Mouse (Mus musculus) CH12.LX (cell line): ENCODE data around the gene Gm10778. TPM values are rescaled to one million over a fixed set of nuclear protein-coding genes. Genes with fewer than 3 reads are reported as not detected.

ENCODE experiments used
- DNase-seq: peaks from one replicate; pipeline ENCODE4 v3.0.0-alpha.2; 2013; ENCODE audit errors: extremely low read depth
- H3K27ac ChIP-seq: 2 replicates; pipeline ENCODE4 v1.5.1; 2012; ENCODE audit warnings: low read depth, mild to moderate bottlenecking, control low read depth, moderate library complexity; ENCODE audit not compliant: insufficient read depth
- H3K27me3 ChIP-seq: replicated peaks from 2 replicates; pipeline ENCODE3; 2012; ENCODE audit warnings: inconsistent platforms
- H3K36me3 ChIP-seq, 2 experiments: replicated peaks in 1 of 2; 2 replicates each; pipeline versions ENCODE3 to v1.6.1; 2012; ENCODE audit warnings: inconsistent platforms in 1 of 2, low read length in 1 of 2, mild to moderate bottlenecking in 1 of 2, mixed read lengths in 1 of 2, moderate library complexity in 1 of 2; ENCODE audit not compliant: control insufficient read depth in 1 of 2, insufficient read depth in 1 of 2
- H3K4me1 ChIP-seq, 2 experiments: 2 replicates each; pipeline ENCODE4 v1.6.1; 2012; ENCODE audit warnings: inconsistent platforms in 1 of 2, moderate library complexity in 1 of 2; ENCODE audit not compliant: insufficient read depth in 2 of 2, control insufficient read depth in 1 of 2
- H3K4me2 ChIP-seq: 2 replicates; pipeline ENCODE4 v1.6.1; 2012; ENCODE audit warnings: low read depth, mild to moderate bottlenecking, control low read depth; ENCODE audit not compliant: poor library complexity, insufficient read depth, severe bottlenecking
- H3K4me3 ChIP-seq, 3 experiments: fragments of 150-350 bp in 1 of 3; sonication (generic) in 1 of 3; replicated peaks in 1 of 3; 2 replicates each; pipeline versions ENCODE3 to v1.5.1; 2011 to 2012; ENCODE audit warnings: low read depth in 2 of 3, low read length in 2 of 3, mild to moderate bottlenecking in 2 of 3, moderate library complexity in 2 of 3, control low read depth in 1 of 3, improper control_type of control experiment in 1 of 3, inconsistent platforms in 1 of 3, mixed read lengths in 1 of 3; ENCODE audit not compliant: poor library complexity in 1 of 3
- H3K79me2 ChIP-seq: replicated peaks from 2 replicates; pipeline ENCODE4 v1.6.1; 2012; ENCODE audit warnings: mild to moderate bottlenecking, moderate library complexity; ENCODE audit not compliant: control insufficient read depth, poor library complexity, insufficient read depth, severe bottlenecking; ENCODE audit errors: extremely low read depth
- H3K9ac ChIP-seq: 2 replicates; pipeline ENCODE4 v1.6.1; 2012; ENCODE audit warnings: low read depth, mild to moderate bottlenecking, control low read depth, moderate library complexity; ENCODE audit not compliant: insufficient read depth
- H3K9me3 ChIP-seq: replicated peaks from 2 replicates; pipeline ENCODE3; 2012; ENCODE audit warnings: low read length, inconsistent platforms, mixed read lengths
- BHLHE40 ChIP-seq: IDR thresholded peaks from 2 replicates; pipeline ENCODE4 v1.6.1; 2011; ENCODE audit warnings: mild to moderate bottlenecking, low read depth, low read length, improper control_type of control experiment
- CHD1 ChIP-seq: IDR thresholded peaks from 2 replicates; pipeline ENCODE4 v1.6.1; 2012; ENCODE audit warnings: low read depth, low read length, improper control_type of control experiment, inconsistent platforms
- E2F4 ChIP-seq: IDR thresholded peaks from 2 replicates; pipeline ENCODE4 v1.6.1; 2011; ENCODE audit warnings: low read depth, low read length, improper control_type of control experiment; ENCODE audit not compliant: insufficient replicate concordance
- EP300 ChIP-seq: IDR thresholded peaks from 2 replicates; pipeline ENCODE4 v1.6.1; 2011; ENCODE audit warnings: low read length, improper control_type of control experiment
- ETS1 ChIP-seq: conservative IDR thresholded peaks from 2 replicates; pipeline ENCODE4 v1.6.1; 2012; ENCODE audit warnings: low read depth, mild to moderate bottlenecking, inconsistent platforms, low read length, improper control_type of control experiment, moderate library complexity
- GABPA ChIP-seq: IDR thresholded peaks from 2 replicates; pipeline ENCODE4 v1.6.1; 2012; ENCODE audit warnings: low read depth, low read length, improper control_type of control experiment, inconsistent platforms; ENCODE audit not compliant: insufficient replicate concordance
- HCFC1 ChIP-seq: IDR thresholded peaks from 2 replicates; pipeline ENCODE4 v1.6.1; 2012; ENCODE audit warnings: low read depth, mild to moderate bottlenecking, inconsistent platforms, low read length, improper control_type of control experiment
- JUN ChIP-seq: IDR thresholded peaks from 2 replicates; pipeline ENCODE4 v1.6.1; 2011; ENCODE audit warnings: low read depth, mild to moderate bottlenecking, low read length, improper control_type of control experiment, moderate library complexity; ENCODE audit not compliant: insufficient read depth
- JUND ChIP-seq: conservative IDR thresholded peaks from 2 replicates; pipeline ENCODE4 v1.6.1; 2011; ENCODE audit warnings: low read depth, low read length, improper control_type of control experiment
- KAT2A ChIP-seq: IDR thresholded peaks from 2 replicates; pipeline ENCODE4 v1.6.1; 2012; ENCODE audit warnings: low read length, improper control_type of control experiment, inconsistent platforms; ENCODE audit not compliant: insufficient replicate concordance
- MAX ChIP-seq: IDR thresholded peaks from 2 replicates; pipeline ENCODE4 v1.6.1; 2011; ENCODE audit warnings: low read length, improper control_type of control experiment
- MAZ ChIP-seq: IDR thresholded peaks from 2 replicates; pipeline ENCODE4 v1.6.1; 2012; ENCODE audit warnings: low read depth, mild to moderate bottlenecking, inconsistent platforms, low read length, improper control_type of control experiment, moderate library complexity
- MEF2A ChIP-seq: IDR thresholded peaks from 2 replicates; pipeline ENCODE4 v1.6.1; 2014; ENCODE audit warnings: low read depth, mild to moderate bottlenecking, inconsistent platforms, low read length, improper control_type of control experiment, borderline replicate concordance
- MXI1 ChIP-seq: IDR thresholded peaks from 2 replicates; pipeline ENCODE4 v1.6.1; 2011; ENCODE audit warnings: mild to moderate bottlenecking, low read depth, low read length, improper control_type of control experiment
- MYC ChIP-seq: IDR thresholded peaks from 2 replicates; pipeline ENCODE4 v1.6.1; 2011; ENCODE audit warnings: low read depth, mild to moderate bottlenecking, improper control_type of control experiment, low read length
- NELFE ChIP-seq: IDR thresholded peaks from 2 replicates; pipeline ENCODE4 v1.6.1; 2011; ENCODE audit warnings: low read depth, low read length, improper control_type of control experiment
- NRF1 ChIP-seq: IDR thresholded peaks from 2 replicates; pipeline ENCODE4 v1.6.1; 2014; ENCODE audit warnings: low read depth, mild to moderate bottlenecking, inconsistent platforms, low read length, improper control_type of control experiment, moderate library complexity
- PAX5 ChIP-seq: IDR thresholded peaks from 2 replicates; pipeline ENCODE4 v1.6.1; 2012; ENCODE audit warnings: low read length, inconsistent platforms, mixed read lengths
- POLR2A ChIP-seq: IDR thresholded peaks from 2 replicates; pipeline ENCODE4 v1.6.1; 2011; ENCODE audit warnings: low read depth, mild to moderate bottlenecking, improper control_type of control experiment, low read length
- RAD21 ChIP-seq: IDR thresholded peaks from 2 replicates; pipeline ENCODE4 v1.6.1; 2011; ENCODE audit warnings: low read depth, mild to moderate bottlenecking, low read length, improper control_type of control experiment, moderate library complexity
- SMC3 ChIP-seq: IDR thresholded peaks from 2 replicates; pipeline ENCODE4 v1.6.1; 2011; ENCODE audit warnings: low read depth, low read length, improper control_type of control experiment
- TBP ChIP-seq: conservative IDR thresholded peaks from 2 replicates; pipeline ENCODE4 v1.6.1; 2011; ENCODE audit warnings: low read depth, low read length, improper control_type of control experiment
- UBTF ChIP-seq: IDR thresholded peaks from 2 replicates; pipeline ENCODE4 v1.6.1; 2012; ENCODE audit warnings: low read depth, mild to moderate bottlenecking, inconsistent platforms, low read length, improper control_type of control experiment, moderate library complexity
- USF1 ChIP-seq: IDR thresholded peaks from 2 replicates; pipeline ENCODE4 v1.6.1; 2014; ENCODE audit warnings: low read depth, mild to moderate bottlenecking, inconsistent platforms, low read length, improper control_type of control experiment
- USF2 ChIP-seq: conservative IDR thresholded peaks from 2 replicates; pipeline ENCODE4 v1.6.1; 2011; ENCODE audit warnings: low read depth, low read length, improper control_type of control experiment
- ZKSCAN1 ChIP-seq: IDR thresholded peaks from 2 replicates; pipeline ENCODE4 v1.6.1; 2012; ENCODE audit warnings: low read depth, inconsistent platforms, low read length, improper control_type of control experiment, borderline replicate concordance
- ZMIZ1 ChIP-seq: IDR thresholded peaks from 2 replicates; pipeline ENCODE4 v1.6.1; 2012; ENCODE audit warnings: low read depth, mild to moderate bottlenecking, inconsistent platforms, low read length, improper control_type of control experiment
- dilution Hi-C: fragments of 300-500 bp; cut with MboI; formaldehyde crosslinking; loops from 2 replicates; pipeline ENCODE4 v1.14.3; 2020; ENCODE audit warnings: low sequenced_read_pairs; ENCODE audit not compliant: extremely low pct_unique_long_range_greater_than_20kb, extremely low pct_ligation_motif_present
- in situ Hi-C: fragments of 300-500 bp; cut with MboI; formaldehyde crosslinking; loops from 3 replicates; pipeline ENCODE4 v1.14.3; 2019; ENCODE audit warnings: low sequenced_read_pairs, low pct_ligation_motif_present, low pct_unique_long_range_greater_than_20kb, mixed read lengths
- polyA plus RNA-seq: library from polyadenylated mRNA; unstranded; fragments of >175 nt; gene quantifications from 2 replicates; pipeline ENCODE4 v1.2.1, GENCODE M21; 2012; ENCODE audit warnings: low read depth; ENCODE audit not compliant: insufficient read length
- total RNA-seq, 2 experiments: library from RNA; depleted of rRNA; stranded (reverse); fragments of 300-350 nt in 1 of 2; fragments of >200 nt in 1 of 2; gene quantifications; 2 replicates each; pipeline ENCODE4 v1.2.3; 2012 to 2014

Gm10778 gene
- total and polyA plus RNA-seq, 3 experiments: 2.8 to 7.1 (median 3.2) TPM

DNA sequence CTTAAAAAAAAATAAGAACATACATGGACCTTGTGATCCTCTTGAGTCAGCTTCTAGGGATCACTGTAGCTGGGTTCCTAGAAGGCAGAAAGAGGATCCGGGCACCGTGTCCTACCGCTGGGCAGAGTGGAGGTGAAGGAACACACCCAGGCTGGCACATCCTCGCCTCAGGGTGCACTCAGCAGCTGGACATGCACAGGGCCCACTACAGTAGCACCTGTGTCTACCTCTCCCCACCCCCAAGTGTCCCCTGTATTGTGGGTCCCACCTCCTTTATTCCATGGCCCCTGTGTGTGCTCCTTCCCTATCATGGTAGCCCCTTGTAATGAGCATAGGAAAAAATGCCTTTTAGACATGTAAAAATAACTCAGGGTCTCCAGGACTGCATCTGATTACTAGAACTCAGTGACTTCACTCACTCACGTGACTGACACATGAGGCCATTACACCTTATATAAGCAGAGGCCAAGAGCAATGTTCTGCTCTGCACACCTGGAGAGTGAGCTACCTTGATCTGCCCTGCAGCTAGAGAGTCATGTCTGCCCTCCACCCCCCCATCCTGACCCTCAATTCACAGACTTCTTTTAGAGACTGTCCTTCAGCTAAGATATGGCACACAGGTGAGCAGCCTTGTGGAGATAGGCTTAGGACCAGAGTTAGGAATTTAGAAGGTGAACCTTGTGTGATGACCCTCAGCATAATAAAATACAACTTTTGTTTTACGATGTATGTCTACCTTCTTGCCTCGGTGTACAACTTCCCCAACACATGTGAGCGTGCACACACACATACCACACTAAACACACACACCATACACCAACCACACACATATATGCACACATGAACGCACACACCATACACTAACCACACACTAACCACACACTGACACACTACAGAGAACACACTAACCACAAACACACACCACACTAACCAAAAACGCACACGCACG lies 44.6 kb upstream of the Gm10778 start:
- H3K36me3 ChIP-seq: peaks cover 6 to 19% of the 10 kb centered on the region in 2 experiments
- no peaks in the 10 kb centered on the region for H3K9me3 ChIP-seq
- H3K27me3 ChIP-seq: peaks cover 30% of the 10 kb centered on the region
- H3K27ac ChIP-seq: peak overlapping the region; percentile 17; the same call in 1 of the 2 replicates
- peaks cover 16 to 35% of the 10 kb centered on the region in 2 experiments for H3K4me1 ChIP-seq
- H3K79me2 ChIP-seq: no peaks in the 10 kb centered on the region
- DNase-seq: no peak
- in situ Hi-C loops: loop anchor here (5.0 to 10.0 kb wide), 2 partner anchors 42 to 109 kb away; partner anchors contain the start of gene Ncln
- peak overlapping the region; percentile 47 to 68 (median 52) for H3K4me3 ChIP-seq
- H3K9ac ChIP-seq: no peak overlapping the region; the same call in 1 of the 2 replicates
- peak overlapping the region; percentile 91 for H3K4me2 ChIP-seq
- dilution Hi-C loops: no loop called here
- TF ChIP-seq BHLHE40 (peak; percentile 44; the same call in 1 of the 2 replicates), MXI1 (no peak)

DNA sequence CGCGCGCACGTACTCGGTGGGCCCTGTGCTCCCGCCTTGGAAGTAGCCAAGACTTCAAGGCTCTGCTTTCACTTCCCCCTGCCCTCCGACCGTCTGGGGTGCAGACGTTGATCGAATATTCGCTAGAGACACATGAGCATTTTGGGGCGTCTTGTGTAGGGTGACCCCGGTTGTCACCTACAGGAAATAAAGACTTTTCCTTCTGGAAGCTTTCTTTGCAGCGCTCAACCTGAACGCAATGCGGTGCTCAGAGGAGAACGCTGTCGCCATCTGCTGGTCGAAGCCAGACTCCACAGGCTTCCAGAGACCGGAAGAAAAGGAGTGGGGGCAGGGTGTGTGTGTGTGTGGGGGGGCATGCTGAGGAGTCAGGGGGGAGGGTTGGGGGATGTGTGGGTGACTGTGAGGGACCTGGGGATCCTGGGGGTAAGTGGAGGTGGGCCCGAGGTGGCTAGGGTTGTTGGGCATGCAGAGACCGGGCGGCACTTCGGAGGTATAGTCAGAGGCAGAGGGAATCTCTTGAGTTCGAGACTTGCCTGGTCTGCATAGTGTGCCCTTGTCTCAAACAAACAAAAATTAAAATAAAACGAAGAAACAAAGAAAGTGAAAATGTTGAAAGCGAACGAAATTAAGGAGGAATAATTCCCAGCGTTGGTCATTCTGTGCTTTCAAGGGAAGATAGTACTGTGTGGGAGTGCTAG lies 43.7 kb upstream of the Gm10778 start:
- H3K9ac ChIP-seq: peak overlapping the region; percentile 39; the same call in 1 of the 2 replicates
- peaks cover 16 to 35% of the 10 kb centered on the region in 2 experiments for H3K4me1 ChIP-seq
- peak overlapping the region; percentile 91 for H3K4me2 ChIP-seq
- peaks cover 22% of the 10 kb centered on the region for H3K27me3 ChIP-seq
- no peaks in the 10 kb centered on the region for H3K79me2 ChIP-seq
- H3K9me3 ChIP-seq: no peaks in the 10 kb centered on the region
- H3K4me3 ChIP-seq: peak overlapping the region; percentile 52 to 68 (median 56)
- dilution Hi-C loops: no loop called here
- peak; percentile 92 for DNase-seq
- H3K27ac ChIP-seq: peak overlapping the region; percentile 55; the same call in 1 of the 2 replicates
- peaks cover 6 to 27% of the 10 kb centered on the region in 2 experiments for H3K36me3 ChIP-seq
- in situ Hi-C loops: loop anchor here (5.0 to 10.0 kb wide), 2 partner anchors 43 to 110 kb away; partner anchors contain the start of gene Ncln
- TF ChIP-seq PAX5 (no peak), EP300 (peak; percentile 58), MAX (peak; percentile 80; the same call in 1 of the 2 replicates), HCFC1 (peak; percentile 65), RAD21 (peak; percentile 79), USF1 (no peak), GABPA (no peak), KAT2A (0 out of 2 replicates have a peak, but pooled peaks have one; percentile 36), MAZ (peak; percentile 98), MEF2A (peak; percentile 60), JUND (no peak), CHD1 (peak; percentile 80), SMC3 (peak; percentile 80), UBTF (no peak; the same call in 1 of the 2 replicates), TBP (no peak), BHLHE40 (peak; percentile 68), ZKSCAN1 (no peak), JUN (no peak), E2F4 (peak; percentile 24; the same call in 1 of the 2 replicates), USF2 (no peak), POLR2A (peak; percentile 38; the same call in 1 of the 2 replicates), NRF1 (peak; percentile 70), ZMIZ1 (0 out of 2 replicates have a peak, but pooled peaks have one; percentile 41), MXI1 (peak; percentile 87), MYC (peak; percentile 65; the same call in 1 of the 2 replicates), NELFE (peak; percentile 74), ETS1 (peak; percentile 49)
